Mouse (Mus musculus): ENCODE data around the gene Srgap1. TPM values are rescaled to one million over a fixed set of nuclear protein-coding genes. Genes with fewer than 3 reads are reported as not detected.

Srgap1 gene
- total RNA-seq, 4 experiments from 2014 or later = 10.9 to 14.3 (median 13.1) TPM

DNA sequence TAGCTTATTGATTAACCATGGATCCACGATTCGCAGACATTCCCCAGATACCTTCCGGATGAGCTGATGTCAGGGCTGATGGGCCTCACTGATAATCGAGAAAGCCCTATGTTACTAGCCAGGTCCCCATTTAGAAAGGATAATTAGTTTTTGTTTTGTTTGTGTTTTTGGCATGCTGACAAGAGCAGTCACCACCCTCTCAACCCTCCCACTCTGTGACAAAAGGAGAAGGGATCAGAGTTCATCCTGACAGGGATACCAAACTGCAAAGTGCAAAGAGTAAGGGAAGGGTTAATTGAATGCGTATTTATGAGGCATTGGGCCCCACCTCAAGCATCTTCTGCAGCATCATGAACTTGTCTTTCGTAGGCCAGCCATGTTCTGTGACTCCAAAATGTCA lies 76.2 kb downstream of the Srgap1 start:
- DNase-seq (ENCODE audit: low spot score in 2 of 2) = no peak

DNA sequence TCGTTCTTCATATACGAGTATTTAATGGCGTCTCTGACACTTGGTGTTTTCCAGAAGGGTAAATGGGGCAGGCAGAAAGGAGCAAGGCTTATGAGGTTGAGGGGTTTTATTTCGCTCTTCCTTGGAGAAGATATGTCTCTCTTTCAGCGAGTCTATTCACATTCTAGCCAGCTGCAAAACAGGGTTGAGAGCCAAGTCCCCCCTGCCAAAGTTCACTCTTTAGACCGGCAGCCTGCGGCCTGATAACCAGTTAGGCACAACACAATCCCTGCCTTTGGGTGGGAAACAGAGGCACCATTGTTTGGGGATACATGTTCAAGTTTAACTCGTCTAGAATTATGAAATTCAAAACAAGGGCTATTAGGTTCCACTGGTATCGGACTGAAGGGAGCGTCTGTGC lies 83.0 kb downstream of the Srgap1 start:
- no peak for DNase-seq (ENCODE audit: low spot score in 2 of 2)

DNA sequence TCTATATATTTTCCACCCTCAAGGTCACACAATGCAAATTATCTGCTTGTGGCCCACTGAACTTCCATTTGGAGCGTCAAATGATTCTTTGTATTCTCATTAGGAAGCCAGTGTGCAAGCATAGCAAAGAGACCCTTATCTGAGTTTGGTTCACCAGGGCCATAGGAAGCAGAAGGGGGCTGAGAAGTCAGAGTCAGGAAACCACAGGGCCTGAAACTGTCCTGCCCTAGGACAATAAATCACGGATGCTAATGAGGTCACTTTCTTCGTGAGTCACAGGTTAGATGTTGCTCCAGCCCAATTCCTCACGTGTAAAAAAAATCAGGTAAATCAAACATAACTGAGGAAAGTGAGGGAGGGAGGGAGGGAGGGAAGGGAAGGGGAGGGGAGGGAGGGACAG lies 85.1 kb downstream of the Srgap1 start:
- DNase-seq (ENCODE audit: low spot score in 2 of 2) = no peak

DNA sequence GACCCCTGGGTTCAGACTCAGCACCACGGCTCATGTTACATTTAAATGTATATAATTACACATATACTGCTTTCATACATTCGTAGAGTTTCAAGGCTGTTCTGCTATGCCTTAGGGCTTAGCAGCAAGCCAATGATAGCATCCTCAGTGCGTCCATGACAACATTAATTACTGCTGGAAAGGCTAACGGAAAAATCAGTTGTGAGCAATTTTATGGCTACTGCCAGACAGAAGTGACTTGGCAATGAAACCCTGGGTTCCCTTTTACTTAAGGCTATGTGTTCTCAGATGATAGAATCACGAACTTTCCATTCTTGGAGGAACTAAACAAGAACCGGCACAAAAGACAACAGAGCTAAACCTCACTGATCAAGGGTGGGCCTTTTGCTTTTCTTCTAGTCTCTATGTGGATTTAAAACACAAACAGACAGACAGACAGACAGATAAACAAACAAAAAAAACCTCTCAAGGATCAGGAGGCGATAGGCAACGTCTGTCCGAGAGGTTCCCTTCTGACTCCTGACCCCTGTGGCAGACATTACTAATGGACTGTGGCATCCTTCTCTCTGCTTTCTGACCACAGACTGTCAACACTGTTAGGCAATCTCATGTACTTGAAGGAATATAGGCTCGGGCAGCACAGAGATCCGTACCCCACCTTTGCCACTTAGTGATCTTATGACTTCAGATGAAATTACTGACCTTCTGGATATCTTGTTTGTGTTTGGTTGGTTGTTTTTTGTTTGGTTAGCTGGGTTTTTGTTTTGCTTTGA lies 85.8 kb downstream of the Srgap1 start:
- no peak for DNase-seq (ENCODE audit: low spot score in 2 of 2)

DNA sequence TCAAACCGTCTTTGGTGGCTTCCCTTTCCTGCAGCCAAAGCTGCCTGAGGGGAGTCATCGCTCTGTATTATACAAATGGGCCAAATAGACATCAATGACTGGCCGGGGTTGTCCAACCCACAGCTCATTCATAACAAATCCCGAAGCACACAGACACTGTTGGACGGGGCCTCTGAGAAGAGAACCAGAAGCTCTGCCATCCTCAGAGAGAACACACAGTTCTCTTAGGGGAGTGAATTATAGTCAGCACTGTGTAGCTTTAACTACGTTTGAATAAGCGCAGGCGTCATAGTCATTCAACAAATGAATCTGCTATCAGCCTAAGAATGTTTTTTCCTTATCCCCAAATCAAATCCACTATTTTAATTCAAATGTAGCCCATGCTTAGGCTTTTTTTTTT lies 88.4 kb downstream of the Srgap1 start:
- DNase-seq (ENCODE audit: low spot score in 2 of 2) = no peak

DNA sequence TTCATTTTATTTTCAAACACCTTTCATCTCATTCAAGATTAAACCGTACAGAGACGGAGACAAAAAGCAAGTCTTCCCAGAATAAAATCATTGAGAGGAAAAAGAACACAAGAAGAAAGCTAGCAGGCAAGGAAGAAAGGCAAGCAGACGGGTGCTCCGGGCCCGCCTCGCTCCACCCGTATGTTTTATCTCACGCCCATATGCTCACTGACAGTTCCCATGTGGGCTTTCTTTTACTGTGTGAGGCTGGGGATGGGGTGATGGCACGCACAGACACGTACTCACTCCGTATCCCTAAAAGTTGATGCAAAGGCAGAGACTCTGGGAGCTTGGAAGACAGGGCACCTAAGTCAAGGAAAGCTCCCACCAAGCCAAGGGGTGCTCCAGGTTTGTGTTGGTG lies 90.6 kb downstream of the Srgap1 start:
- peak in 1 of 2 experiments; percentile 37 for DNase-seq (ENCODE audit: low spot score in 2 of 2)

DNA sequence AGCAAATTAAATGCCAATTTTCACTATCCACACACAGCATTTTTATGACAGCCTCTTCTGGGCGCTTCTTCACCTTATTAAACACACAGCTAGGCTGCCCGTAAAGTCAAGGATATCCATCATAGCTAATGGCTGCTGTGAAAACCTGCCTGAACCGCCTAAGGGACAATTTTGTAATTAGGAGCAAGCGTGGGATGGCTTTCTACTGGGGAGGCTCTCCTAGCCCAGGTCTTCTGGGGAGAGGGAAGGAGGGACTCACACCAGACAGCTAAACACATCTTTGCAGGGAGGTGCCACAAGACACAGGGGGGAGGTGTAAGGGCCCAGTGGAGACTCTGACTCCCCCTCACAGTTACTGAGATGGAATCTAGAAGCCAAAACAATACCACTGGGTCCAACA lies 91.4 kb downstream of the Srgap1 start:
- DNase-seq (ENCODE audit: low spot score in 2 of 2) = no peak

DNA sequence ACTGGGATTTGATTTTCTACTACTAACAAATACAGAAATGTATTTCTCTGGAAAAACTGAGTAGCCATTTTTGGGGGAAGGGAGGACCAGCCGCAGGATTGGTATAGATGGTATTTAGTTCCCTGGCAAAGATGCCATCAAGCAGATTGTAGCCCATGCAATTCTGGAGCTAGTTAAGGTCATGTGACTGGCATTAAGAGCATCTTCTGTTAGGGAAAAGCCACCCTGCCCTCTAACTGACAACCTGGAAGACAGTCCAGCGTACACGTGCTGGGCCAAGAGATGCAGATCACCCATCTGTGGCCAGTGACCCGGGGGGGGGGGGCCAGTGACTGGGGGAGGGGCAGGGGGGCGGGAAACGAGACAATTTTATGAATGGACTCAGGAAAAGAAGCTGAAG lies 92.2 kb downstream of the Srgap1 start:
- DNase-seq (ENCODE audit: low spot score in 2 of 2) = no peak

DNA sequence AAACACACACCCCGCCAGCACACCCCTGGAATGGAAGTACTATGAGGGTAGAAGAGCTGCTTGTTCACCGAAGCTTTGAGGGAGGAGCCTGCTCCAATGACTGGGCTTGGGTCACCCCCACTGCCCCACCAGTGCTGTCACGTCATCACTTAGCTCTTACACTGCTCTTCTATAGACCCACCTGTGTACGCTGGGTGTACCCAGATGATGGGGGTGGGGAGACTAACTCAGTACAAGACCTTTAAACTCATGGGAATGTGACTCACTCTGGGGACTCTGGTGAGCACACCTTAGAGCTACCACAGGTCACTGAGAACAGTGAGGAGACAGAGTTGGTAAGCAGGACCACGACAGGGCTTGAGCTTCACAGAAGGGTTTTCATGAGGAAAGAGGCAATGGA lies 94.1 kb downstream of the Srgap1 start:
- no peak for DNase-seq (ENCODE audit: low spot score in 2 of 2)

DNA sequence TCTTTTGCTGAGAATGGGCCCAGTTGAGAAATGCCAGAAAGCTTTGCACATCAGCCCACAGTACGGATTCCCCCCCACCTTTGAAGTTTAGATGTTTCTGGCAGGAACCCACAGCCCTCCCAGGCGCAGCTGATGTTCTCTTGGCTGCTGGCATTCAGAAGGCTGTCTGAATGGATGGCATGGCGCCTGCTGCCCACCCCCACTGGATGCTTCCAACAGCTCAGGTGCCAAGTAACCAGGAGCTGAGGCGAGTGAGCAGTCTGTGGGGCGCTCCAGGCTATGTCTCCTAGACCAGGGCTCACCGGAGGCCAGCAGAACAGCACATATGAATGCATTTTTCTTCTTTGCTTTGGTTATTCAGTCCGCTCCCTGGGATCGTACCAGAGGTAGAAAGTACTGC lies 100.9 kb downstream of the Srgap1 start:
- peak; percentile 52 to 79 for DNase-seq (ENCODE audit: low spot score in 2 of 2)

DNA sequence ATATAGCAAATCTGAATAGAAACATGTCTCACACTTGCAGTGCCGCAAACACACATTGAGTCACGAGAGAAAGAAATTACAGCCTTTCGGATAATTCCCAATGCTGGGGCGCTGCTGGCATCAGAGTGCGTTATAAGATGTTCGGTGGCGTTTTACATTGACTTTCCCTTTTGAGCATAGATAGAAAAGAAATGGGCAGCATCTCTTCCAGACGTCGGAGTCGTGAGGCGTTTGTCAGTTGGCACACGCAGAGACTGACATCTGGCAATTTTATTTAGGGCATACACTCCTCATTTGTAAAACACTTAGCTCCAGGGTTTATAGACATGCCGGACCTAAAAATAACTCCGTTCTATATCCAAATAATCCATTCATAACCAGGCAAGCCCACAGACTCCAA lies 115.2 kb downstream of the Srgap1 start:
- DNase-seq (ENCODE audit: low spot score in 2 of 2) = no peak

DNA sequence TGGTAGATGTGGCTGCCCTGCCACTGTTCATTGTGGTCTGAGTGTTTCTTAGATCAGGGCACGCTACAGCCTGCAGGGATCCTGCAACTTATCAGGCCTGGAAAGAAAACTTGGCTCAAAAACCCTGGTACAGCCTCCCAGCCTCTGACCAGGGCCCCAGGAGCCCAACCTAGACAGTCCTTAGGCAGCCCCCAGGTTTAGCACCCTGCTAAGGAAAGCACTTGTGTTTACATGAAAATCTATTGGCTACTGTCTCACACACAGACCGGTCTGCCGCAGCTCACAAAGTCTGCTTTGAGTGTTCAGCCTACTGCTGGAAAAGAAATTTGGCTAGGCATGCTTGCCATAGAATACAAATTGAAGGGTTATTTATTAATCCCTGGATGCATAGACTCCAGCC lies 121.0 kb downstream of the Srgap1 start:
- DNase-seq (ENCODE audit: low spot score in 2 of 2) = no peak

DNA sequence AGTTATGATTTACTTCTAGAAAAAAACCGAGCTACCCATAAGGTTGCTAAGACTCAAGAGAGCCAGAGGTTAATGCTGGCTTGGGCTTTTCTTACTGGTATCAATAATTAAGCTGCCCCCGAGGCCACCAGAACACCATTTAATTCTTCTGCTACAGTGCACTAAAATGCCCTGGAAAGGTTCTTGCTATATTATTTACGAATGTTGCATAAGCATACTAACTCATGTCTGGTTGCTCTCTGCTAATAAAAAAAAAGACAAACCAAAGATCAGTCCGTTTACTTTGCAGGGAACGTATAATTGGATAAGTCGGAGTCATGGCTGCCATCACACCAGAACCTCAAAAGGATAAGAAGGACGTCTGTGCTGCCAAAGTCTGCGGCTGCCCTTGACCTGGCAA lies 128.1 kb downstream of the Srgap1 start:
- no peak for DNase-seq (ENCODE audit: low spot score in 2 of 2)

DNA sequence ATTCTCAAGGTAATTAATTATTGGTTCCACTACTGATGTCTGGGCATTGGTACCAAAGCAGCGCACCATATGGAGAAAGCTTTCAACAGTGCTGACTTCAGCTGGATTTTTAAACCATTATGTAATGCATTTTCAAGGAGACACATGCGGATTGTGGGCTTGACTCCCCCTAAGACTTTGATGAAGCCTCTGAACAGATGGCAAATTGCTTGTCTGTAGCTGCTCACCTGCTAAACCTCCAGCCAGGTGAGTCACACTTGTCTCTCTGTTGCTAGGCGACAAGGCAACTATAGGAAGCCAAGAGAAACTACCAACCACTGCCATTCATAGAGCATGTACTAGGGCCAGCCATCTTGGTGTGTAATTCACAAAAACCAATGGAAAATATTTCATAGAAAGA lies 128.5 kb downstream of the Srgap1 start:
- no peak for DNase-seq (ENCODE audit: low spot score in 2 of 2)

DNA sequence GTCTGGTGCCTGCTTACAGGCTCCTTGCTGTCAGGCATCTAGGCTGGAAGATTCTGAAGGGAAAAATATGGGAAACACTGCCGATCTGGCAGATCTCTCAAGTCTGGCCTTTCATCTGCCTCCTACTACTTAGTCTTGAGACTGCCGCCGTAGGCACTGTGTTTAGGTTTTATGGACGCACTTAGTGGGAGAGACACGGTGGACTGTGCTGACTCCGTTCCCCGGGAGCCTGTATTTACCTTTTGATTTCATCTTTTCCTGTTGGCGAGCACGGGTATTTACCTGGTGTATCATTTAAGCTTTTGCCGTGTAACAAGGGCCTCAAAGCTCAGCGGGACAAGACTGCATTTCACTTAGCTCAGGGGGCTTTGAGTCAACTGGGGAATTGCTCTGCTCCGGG lies 131.6 kb downstream of the Srgap1 start:
- DNase-seq (ENCODE audit: low spot score in 2 of 2) = no peak

DNA sequence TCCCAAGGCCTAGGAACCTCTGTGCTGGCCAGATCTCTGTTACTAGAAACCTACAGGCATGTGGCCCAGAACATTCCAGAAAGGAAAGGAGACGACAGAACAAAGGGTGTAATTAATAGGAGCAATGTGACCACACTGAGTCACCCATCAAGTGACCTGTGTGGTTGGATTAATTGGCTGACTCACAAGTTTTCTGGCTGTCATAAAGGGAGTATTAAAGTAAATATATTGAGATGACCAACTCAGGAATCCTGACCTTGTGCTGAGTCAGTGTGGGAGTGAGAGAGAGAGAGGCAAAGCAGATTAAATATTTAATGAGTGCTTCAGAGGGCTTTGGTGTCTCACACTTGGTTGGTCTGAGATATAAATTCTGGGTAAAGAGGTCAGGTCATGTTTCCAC lies 143.0 kb downstream of the Srgap1 start:
- no peak for DNase-seq (ENCODE audit: low spot score in 2 of 2)

DNA sequence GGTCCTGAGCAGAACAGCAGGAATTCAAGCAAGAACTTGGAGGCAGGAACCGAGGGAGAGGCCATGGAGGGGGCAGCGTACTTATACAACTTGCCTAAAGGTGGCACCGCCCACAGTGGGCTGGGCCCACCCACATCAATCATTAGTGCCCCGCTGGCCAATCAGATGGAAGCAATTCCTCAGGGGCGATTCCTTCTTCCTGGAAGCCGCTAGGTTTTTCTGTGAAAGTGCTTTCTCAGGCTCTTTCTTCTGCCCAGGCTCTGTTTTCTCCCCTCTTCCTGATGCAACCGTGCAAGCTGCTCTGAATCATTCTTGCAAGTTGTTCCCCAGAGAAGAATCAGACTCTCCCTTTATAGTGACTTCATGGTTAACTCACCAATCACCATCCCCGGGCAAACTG lies 144.5 kb downstream of the Srgap1 start:
- DNase-seq (ENCODE audit: low spot score in 2 of 2) = no peak

DNA sequence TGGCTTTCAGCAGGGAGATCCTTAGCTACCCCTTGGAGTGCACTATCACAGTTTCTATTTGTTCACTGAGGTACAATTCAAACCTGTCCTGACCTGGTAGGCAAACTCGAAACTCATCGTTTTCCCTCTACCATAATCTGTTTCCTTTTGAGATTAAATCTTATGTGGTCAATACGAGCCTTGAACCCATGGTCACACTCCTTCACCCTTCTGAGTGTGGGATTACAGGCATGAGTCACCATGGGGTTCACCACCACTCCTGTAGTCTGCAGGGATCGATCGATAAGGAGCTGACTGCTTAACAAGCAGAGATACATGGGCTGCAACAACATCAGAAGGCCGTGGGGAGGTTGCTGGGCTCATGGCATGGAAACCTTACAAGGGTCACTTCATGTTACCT lies 146.3 kb downstream of the Srgap1 start:
- DNase-seq (ENCODE audit: low spot score in 2 of 2) = no peak

DNA sequence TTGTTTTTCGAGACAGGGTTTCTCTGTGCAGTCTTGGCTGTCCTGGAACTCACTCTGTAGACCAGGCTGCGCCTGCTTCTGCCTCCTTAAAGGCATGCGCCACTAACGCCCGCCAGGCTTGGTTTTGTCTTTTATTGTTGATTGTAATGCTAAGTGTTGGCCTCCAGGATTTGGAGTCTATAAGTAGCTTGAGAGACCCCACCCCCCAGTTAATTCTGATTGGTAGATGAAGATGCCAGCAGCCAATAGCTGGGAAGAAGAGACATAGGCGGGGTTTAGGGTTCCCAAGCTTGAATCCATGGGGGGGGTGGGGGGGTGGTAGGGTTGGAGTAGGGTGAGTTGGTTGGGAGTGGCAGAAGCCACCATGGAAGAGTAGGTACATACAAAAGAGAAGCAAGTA lies 147.4 kb downstream of the Srgap1 start:
- DNase-seq (ENCODE audit: low spot score in 2 of 2) = no peak

DNA sequence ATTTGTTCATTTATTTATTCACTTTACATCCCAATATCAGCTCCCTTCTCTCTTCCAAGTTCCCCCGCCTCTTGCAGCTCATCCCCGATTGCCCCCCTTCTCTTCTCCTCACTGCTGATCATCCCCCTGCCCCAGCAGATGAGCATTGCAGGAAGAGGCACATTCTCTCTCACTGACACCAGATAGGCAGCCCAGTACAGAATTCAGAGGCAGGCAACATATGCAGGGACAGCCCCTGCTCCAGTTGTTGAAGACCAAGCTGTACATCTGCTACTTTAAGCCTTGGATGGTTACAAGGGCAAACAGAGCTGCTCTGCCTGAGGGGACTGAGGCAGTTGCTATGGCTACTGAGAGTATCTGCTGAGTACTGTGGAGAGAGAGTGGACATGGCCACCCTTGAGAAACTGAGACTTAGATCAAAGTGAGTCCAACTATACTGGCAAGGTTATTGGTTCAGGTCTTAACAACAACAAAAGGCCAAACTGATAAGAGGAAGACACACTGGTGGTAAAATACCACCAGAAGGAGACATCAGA lies 149.2 kb downstream of the Srgap1 start:
- DNase-seq (ENCODE audit: low spot score in 2 of 2) = no peak

DNA sequence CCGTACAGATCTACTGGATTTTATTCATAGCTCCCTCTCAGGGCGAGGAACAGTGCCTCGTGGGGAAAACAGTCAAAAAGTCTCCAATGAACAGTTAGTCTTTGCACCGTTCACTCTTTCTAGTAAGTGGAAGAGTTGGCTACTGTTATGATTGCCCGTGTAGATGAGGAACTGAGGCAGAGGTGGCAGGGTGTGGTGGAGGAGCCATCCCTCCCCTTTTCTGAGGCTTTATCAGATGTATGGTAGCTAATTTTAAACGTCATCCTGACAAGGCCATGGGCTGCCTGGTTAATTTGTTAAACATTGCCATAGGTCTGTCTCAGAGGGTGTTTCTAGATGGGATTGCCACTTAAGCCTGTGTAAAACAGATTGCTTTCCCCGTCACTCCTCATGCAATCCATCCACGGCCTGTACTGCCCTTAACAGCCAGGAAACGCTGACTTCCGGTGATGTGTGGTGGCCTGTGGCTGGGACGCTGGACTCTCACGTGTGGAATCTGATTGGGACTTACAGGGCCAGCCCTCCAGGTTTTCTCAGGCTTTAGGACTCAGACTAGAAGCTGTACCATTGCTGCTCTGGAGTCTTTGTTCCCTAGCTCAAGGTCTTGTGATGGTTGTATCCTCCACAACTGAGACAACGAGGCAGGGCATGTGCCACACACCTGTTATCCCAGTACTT lies 155.6 kb downstream of the Srgap1 start:
- no peak for DNase-seq (ENCODE audit: low spot score in 2 of 2)

DNA sequence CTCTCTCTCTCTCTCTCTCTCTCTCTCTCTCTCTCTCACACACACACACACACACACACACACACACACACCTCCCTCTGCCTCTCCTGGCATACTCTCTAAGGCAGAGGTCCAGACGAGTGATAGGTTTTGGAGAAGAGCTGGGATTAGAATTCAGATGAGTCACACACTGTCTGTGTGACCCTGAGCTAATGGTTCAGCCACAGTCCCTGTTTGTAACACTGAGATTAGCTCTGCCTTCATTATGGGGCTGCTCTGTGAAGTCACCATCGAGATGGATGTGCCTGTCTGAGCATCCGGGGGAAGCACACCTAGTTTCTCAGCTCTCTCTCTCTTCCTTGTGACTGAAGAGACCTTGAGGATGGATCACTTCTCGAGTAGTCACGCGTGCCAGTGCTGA lies 157.1 kb downstream of the Srgap1 start:
- no peak for DNase-seq (ENCODE audit: low spot score in 2 of 2)

DNA sequence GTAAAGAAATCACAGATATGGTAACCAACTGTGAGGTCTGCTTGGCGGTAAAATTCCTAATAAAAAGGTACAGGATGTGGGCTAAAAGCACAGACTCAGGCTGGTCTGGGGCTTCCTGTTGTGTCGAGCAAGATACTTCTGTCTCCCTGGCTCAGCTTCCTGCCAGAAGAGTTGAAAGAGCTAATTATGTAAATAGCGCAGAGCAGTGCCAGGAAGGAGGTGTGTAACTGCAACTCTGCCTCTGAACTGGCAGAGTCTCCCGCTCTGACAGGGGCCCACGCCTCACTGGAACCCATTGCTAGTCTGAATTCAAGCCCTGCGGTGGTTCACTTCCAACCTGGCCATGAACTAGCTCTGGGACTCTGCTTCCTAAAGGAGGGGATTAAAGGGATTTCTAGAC lies 160.3 kb downstream of the Srgap1 start:
- peak; percentile 12 to 24 for DNase-seq (ENCODE audit: low spot score in 2 of 2)

All from left cerebral cortex, adult 8-10 months (tissue).